Mouse (Mus musculus) heart, embryonic 11.5 days (tissue): ENCODE measurements at regions not wholly inside any gene's neighbourhood (a gene's known extent, or its start where the extent isn't known, plus 50 kb on each side); places are given as distances from the start of the nearest gene placed in this dataset.

Experiments used
- ATAC-seq: fragments of 200-750 bp; cut with Nextera tagmentation; replicated peaks from 2 replicates; pipeline ENCODE4 v1.8.0; 2017; ENCODE audit warnings: moderate library complexity; ENCODE audit not compliant: insufficient number of reproducible peaks, low FRiP score, low TSS enrichment
- H3K27ac ChIP-seq: fragments of 300-500 bp; sonication (generic); 2 replicates; pipeline ENCODE4 v1.5.1; 2014; ENCODE audit warnings: mild to moderate bottlenecking, low read depth, low read length
- H3K27me3 ChIP-seq: fragments of 300-500 bp; sonication (generic); 2 replicates; pipeline ENCODE4 v1.6.1; 2014; ENCODE audit warnings: mild to moderate bottlenecking, low read length, mixed read lengths; ENCODE audit not compliant: control insufficient read depth, insufficient read depth
- H3K36me3 ChIP-seq: fragments of 300-500 bp; sonication (generic); 2 replicates; pipeline ENCODE4 v1.6.1; 2014; ENCODE audit warnings: mild to moderate bottlenecking, low read length, moderate library complexity, mixed read lengths; ENCODE audit not compliant: control insufficient read depth, insufficient read depth
- H3K4me1 ChIP-seq: fragments of 300-500 bp; sonication (generic); 2 replicates; pipeline ENCODE4 v1.6.1; 2014; ENCODE audit warnings: low read length; ENCODE audit not compliant: control insufficient read depth, insufficient read depth
- H3K4me2 ChIP-seq: fragments of 300-500 bp; sonication (generic); 2 replicates; pipeline ENCODE4 v1.6.1; 2014; ENCODE audit warnings: mild to moderate bottlenecking, moderate library complexity
- H3K4me3 ChIP-seq: fragments of 300-500 bp; sonication (generic); 2 replicates; pipeline ENCODE4 v1.5.1; 2014; ENCODE audit warnings: low read depth, low read length
- H3K9ac ChIP-seq: fragments of 300-500 bp; sonication (generic); 2 replicates; pipeline ENCODE4 v1.6.1; 2014; ENCODE audit warnings: mild to moderate bottlenecking, low read depth, low read length, moderate library complexity
- H3K9me3 ChIP-seq: fragments of 300-500 bp; sonication (generic); replicated peaks from 2 replicates; pipeline ENCODE4 v1.6.1; 2016; ENCODE audit warnings: low read length; ENCODE audit not compliant: control insufficient read depth
- WGBS: fragments of 180-500 bp; shearing (Covaris S2); extraction: QIAGEN DNeasy Blood & Tissue Kit; methylation state at CpG from one replicate; pipeline ENCODE4 v1.1.7; 2014; ENCODE audit not compliant: insufficient replicate concordance; 5-methylcytosine and 5-hydroxymethylcytosine counted together

DNA sequence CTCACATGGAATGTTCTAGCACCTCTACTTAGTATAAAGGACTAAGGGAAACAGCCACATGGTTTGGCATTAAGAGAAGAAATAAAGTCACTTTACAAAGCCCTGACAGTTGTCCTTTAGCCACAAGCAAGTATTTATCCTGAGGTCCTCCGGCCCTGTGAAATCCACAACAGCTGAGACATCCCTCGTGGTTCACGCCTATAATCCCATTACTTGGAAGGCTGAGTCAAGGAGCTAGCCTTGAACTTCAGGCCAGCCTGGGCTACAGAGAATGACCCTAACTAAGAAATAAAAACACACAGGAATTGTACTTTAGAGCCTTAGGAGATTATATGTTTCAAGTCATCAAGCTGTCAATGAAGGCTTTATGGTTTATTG is 238.7 kb downstream of the Gm5426 start:
- H3K27me3 ChIP-seq, result no peaks in the 10 kb centered on the region
- no peak overlapping the region for H3K27ac ChIP-seq
- 85% methylated on average over 3 of the region's 3 CpGs for WGBS
- H3K4me2 ChIP-seq, result no peak overlapping the region
- no peaks in the 10 kb centered on the region for H3K36me3 ChIP-seq
- ATAC-seq, result no peak
- no peak overlapping the region for H3K4me3 ChIP-seq
- no peaks in the 10 kb centered on the region; the same call in 1 of the 2 replicates for H3K4me1 ChIP-seq
- no peaks in the 10 kb centered on the region for H3K9me3 ChIP-seq
- no peak overlapping the region for H3K9ac ChIP-seq

- Histone ChIP-seq H3K4me2 (no peak overlapping the region), H3K4me1 (no peaks in the 10 kb centered on the region; the same call in 1 of the 2 replicates), H3K36me3 (no peaks in the 10 kb centered on the region), H3K9ac (no peak overlapping the region), H3K4me3 (no peak overlapping the region), H3K27me3 (no peaks in the 10 kb centered on the region), H3K27ac (no peak overlapping the region), H3K9me3 (no peaks in the 10 kb centered on the region)
- WGBS, result 67% methylated on average over 4 of the region's 4 CpGs
- ATAC-seq, result no peak
Observed at GRCm38 (mm10) chr10:96377549-96377948, 239.3 kb upstream of the Btg1 start.

DNA sequence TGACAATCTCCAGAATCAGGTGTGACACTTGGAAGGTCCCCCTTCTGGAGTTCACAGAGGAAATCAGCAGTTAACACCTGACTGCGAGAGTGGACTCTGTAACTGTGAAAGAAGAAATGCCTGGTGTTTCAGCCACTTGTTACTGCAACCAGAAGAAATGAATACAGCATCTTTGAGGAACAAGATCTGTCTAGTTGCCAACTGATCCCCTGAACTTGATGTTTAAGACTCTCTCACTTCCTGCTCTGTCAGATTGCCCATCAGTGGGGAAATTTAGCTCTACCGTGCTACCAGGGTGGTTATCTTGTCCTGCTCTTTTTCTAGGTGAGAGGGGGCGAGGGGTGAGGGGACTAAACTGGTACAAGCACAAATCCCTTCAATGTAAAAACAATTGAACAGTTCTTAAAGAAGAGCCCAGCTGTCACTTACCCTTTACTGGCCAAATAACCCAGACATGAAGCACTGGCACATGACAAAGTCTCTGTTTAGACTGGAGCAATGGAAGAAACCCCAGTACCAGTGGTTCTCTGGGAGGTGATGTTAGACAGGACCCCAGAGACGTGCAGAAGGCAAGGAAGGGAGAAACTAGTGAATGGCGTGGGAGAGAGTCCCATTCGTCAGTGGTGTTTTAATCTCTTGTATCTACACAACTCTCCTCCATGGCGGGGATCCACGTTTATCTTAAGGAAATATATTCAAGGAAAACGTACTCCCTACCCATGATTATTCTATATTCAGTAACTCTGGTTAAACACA is 237.6 kb upstream of the Btg1 start:
- H3K36me3 ChIP-seq, result no peaks in the 10 kb centered on the region
- no peaks in the 10 kb centered on the region for H3K9me3 ChIP-seq
- no peak overlapping the region for H3K27ac ChIP-seq
- no peak overlapping the region for H3K4me2 ChIP-seq
- no peak for ATAC-seq
- H3K27me3 ChIP-seq, result no peaks in the 10 kb centered on the region
- no peak overlapping the region for H3K9ac ChIP-seq
- no peak overlapping the region for H3K4me3 ChIP-seq
- no peaks in the 10 kb centered on the region for H3K4me1 ChIP-seq
- 62% methylated on average over 9 of the region's 9 CpGs for WGBS

GRCm38 (mm10) chr10:96381664-96382063 is 235.1 kb upstream of the Btg1 start:
- no peaks in the 10 kb centered on the region for H3K4me1 ChIP-seq
- H3K27me3 ChIP-seq, result no peaks in the 10 kb centered on the region
- 85% methylated on average over 6 of the region's 6 CpGs for WGBS
- H3K27ac ChIP-seq, result no peak overlapping the region
- no peaks in the 10 kb centered on the region for H3K9me3 ChIP-seq
- H3K9ac ChIP-seq, result no peak overlapping the region
- no peak overlapping the region for H3K4me3 ChIP-seq
- ATAC-seq, result no peak
- H3K4me2 ChIP-seq, result no peak overlapping the region
- no peaks in the 10 kb centered on the region for H3K36me3 ChIP-seq

DNA sequence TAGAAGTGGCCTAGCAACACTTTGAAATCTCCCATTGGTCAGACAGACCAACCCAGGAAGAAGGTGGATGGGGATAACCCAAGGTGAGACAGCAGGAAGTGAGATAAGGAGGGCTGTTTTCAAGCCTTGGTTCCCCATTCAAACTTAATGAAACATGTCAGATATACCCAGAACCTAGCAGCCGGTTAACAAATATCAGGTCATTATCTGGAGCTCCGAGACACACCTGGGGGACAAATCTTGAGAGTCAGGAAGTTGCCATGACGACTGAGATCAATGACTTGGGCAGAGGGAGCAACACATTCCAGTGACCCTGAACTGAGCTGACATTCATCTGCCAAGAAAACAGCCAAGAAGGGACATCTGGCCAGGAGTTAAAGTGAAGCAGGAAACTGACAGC is 225.1 kb upstream of the Btg1 start:
- no peaks in the 10 kb centered on the region for H3K27me3 ChIP-seq
- H3K4me3 ChIP-seq, result no peak overlapping the region
- no peak for ATAC-seq
- H3K36me3 ChIP-seq, result no peaks in the 10 kb centered on the region
- H3K4me1 ChIP-seq, result no peaks in the 10 kb centered on the region
- no peak overlapping the region for H3K9ac ChIP-seq
- no peak overlapping the region for H3K27ac ChIP-seq
- no peak overlapping the region for H3K4me2 ChIP-seq
- no peaks in the 10 kb centered on the region for H3K9me3 ChIP-seq
- WGBS, result 34% methylated on average over 3 of the region's 3 CpGs

- no peaks in the 10 kb centered on the region for H3K27me3 ChIP-seq
- H3K4me2 ChIP-seq, result no peak overlapping the region
- no peaks in the 10 kb centered on the region for H3K9me3 ChIP-seq
- no peak for ATAC-seq
- no peak overlapping the region for H3K4me3 ChIP-seq
- H3K9ac ChIP-seq, result no peak overlapping the region
- WGBS, result 67% methylated on average over 1 of the region's 1 CpGs
- no peaks in the 10 kb centered on the region for H3K36me3 ChIP-seq
- H3K27ac ChIP-seq, result no peak overlapping the region
- H3K4me1 ChIP-seq, result no peaks in the 10 kb centered on the region
Observed at GRCm38 (mm10) chr10:96392836-96393235, 224.0 kb upstream of the Btg1 start.

GRCm38 (mm10) chr10:96394210-96394609 is 222.6 kb upstream of the Btg1 start:
- ATAC-seq, result no peak
- Histone ChIP-seq H3K36me3 (no peaks in the 10 kb centered on the region), H3K9me3 (no peaks in the 10 kb centered on the region), H3K27ac (no peak overlapping the region), H3K27me3 (no peaks in the 10 kb centered on the region), H3K9ac (no peak overlapping the region), H3K4me3 (no peak overlapping the region), H3K4me2 (no peak overlapping the region), H3K4me1 (no peaks in the 10 kb centered on the region)
- 71% methylated on average over 3 of the region's 3 CpGs for WGBS

GRCm38 (mm10) chr10:96395017-96395416 is 221.8 kb upstream of the Btg1 start:
- Histone ChIP-seq H3K4me3 (no peak overlapping the region), H3K27me3 (no peaks in the 10 kb centered on the region), H3K9ac (no peak overlapping the region), H3K4me2 (no peak overlapping the region), H3K27ac (no peak overlapping the region), H3K36me3 (no peaks in the 10 kb centered on the region), H3K4me1 (no peaks in the 10 kb centered on the region), H3K9me3 (no peaks in the 10 kb centered on the region)
- 69% methylated on average over 3 of the region's 3 CpGs for WGBS
- no peak for ATAC-seq

DNA sequence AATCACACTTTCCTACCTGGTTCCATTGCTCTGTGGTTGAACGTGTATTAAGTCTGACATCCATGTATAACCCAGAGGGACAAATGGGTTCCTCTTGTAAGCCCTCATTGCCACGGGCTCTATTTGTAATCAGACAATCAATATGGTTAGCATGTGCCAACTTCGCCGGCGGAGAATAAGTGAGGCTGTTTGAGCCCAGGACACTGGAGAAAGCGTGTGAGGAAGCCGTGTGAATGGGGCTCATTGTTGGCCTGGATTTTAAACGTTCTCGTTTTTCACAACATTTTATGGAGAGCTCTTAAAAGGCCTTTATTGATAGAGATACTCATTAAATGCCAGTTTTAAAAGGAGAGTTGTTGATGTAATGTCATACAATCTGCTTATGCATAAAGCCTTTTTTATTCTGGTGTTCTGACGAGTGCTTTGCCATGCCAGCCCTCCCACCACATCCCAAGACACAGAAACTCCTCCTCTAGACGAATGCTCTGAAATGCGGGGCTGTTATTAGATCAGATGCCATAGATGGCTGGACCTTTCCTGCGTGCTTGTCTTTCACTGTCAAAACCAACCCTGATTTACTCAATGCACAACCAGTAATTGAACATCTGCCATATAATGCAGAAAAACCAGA is 218.8 kb upstream of the Btg1 start:
- H3K4me1 ChIP-seq, result no peaks in the 10 kb centered on the region
- 74% methylated on average over 13 of the region's 13 CpGs for WGBS
- H3K4me3 ChIP-seq, result no peak overlapping the region
- no peak for ATAC-seq
- no peaks in the 10 kb centered on the region for H3K36me3 ChIP-seq
- H3K27me3 ChIP-seq, result no peaks in the 10 kb centered on the region
- H3K9me3 ChIP-seq, result no peaks in the 10 kb centered on the region
- no peak overlapping the region for H3K9ac ChIP-seq
- H3K27ac ChIP-seq, result no peak overlapping the region
- H3K4me2 ChIP-seq, result no peak overlapping the region
